Mouse (Mus musculus): ENCODE data around the gene Bcas3.

Bcas3 gene

DNA sequence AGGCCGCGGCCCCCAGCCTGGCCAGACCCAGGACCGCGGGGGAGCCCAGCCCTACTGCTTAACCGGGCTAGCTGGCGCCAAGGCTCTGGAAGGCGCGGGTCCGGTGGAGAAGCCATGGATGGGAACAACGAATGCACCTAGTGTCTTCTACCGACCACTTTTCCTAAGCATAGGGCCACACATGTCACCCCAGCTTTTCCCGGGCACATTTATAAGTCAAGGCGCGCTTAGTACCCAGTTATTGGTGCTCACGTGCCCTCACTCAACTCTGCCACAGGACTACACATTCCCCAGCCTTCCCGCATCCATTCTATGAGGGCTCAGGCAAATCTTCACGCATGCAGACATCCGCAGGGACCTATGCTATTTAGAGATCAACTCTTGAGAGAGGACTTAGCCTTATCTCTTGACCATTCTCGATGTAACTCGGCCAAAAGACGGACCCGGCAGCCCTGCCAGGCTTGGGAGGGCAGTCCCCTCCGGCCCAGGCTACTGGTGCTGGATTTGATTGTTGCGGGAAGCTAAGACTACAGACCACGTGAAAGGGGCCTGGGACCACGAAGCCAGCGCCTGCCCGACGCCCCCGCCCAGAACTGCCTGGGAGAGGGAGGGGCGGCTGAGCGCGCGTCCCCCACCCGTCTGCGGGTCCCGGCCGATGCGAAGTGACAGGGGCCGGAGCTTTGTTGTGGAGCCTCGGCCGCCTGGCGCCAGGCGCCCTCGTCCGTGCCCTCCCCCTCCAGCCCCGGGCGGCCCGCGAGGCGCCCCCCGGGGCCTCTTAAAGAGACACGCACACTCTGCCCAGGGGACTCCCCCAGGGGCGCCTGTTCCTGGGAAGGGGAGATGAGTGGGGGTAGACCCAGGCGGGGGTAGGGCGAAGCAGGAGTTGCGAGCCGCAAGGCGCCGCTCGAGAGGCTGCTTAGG, 476.8 kb downstream of the Bcas3 start:
- in situ Hi-C loops (cut with MboI, MseI): loop anchor here (5.0 to 10.0 kb wide), 3 partner anchors 58 to 1305 kb away; partner anchors contain the start of genes Lhx1 and Tbx4

DNA sequence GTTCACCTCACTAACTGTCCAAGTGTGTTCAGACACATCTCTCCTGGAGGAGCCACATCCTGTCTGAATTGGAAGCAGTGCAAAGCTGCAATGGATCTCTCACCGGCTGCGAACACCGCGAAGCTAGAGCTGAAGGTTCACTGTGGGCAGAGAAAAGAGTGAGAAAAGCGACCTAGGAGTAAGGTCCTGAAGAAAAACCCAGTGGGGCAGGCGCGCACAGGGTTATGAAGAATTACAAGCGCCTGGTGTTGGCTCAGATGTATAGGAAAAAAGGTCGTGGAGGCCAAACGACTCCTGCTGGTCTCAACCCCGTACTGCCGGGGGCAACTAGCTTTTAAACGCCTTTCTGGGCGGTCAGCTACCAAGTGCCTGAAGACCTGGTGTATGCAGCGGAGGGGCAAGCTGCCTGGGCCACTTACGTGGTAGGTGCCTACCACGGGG, 478.0 kb downstream of the Bcas3 start:
- in situ Hi-C loops (cut with MboI, MseI): no loop called here

DNA sequence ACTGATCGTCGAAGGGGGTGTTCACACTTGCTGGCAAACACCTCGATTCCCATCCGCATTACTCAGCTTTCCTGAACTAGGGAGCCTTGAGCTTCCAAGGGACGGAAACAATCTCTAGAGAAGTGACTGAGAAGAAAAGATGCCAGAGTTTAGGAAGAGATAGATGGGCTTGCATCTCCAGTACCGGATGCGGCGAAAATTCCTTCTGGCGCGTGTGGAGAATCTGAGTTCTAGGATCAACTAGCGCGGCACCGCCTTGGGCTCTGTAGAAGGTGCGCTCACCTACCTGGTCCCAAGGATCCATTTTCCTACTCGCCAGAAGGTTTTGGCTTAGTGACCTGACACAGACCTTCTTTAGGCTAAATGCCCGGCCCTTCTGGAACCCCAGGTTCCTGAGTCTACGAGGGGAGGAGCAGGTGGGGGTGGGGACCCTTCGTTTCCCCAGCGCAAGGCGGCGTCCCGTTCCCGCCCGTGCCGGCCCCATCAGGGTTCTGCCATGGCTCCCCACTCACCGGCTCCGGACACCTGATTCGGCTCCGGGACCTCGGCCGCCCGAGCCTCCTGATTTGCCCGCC, 478.8 kb downstream of the Bcas3 start:
- in situ Hi-C loops (cut with MboI, MseI): no loop called here

DNA sequence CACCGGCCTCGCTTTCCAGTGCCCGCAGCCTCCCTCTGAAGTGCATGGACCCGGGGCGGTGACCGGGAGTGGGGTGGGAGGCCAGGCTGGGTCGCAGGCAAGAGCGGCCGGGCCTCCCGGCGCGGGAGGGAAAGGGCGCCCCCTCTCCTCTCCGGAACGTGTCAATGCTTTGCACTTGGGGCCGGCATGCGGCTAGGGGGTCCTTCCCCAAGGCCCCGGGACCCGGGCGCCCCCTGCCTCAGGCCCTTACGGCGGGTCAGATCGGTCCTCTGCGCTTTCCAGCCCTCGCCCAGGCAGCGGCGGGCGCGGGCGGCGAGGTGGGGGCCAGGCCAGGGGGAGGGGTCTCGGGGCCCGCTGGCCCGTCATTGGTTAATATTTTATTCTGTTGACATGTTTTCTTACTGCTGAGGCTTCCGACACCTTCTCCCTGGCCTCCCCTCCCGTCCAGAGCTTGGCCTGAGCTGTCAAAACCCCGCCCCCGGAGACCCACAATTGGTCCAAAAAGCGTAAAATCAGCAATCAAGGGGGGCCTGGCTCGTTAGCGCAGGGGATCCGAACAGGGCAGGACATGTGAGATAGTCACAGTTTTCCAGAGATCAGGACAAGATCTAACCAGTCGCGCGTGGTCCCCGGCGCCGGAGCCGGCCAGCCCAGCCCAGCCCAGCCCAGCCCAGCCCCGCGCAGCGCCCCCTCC, 479.4 kb downstream of the Bcas3 start, which contains the start of gene Tbx2:
Gene Tbx2 (plus strand): TSS at position 321 of the 694 bp plus-strand sequence.
- in situ Hi-C loops (cut with MboI, MseI): no loop called here

- in situ Hi-C loops (cut with MboI, MseI): no loop called here
Observed at GRCm38 (mm10) chr11:85833081-85833521, 480.1 kb downstream of the Bcas3 start.

DNA sequence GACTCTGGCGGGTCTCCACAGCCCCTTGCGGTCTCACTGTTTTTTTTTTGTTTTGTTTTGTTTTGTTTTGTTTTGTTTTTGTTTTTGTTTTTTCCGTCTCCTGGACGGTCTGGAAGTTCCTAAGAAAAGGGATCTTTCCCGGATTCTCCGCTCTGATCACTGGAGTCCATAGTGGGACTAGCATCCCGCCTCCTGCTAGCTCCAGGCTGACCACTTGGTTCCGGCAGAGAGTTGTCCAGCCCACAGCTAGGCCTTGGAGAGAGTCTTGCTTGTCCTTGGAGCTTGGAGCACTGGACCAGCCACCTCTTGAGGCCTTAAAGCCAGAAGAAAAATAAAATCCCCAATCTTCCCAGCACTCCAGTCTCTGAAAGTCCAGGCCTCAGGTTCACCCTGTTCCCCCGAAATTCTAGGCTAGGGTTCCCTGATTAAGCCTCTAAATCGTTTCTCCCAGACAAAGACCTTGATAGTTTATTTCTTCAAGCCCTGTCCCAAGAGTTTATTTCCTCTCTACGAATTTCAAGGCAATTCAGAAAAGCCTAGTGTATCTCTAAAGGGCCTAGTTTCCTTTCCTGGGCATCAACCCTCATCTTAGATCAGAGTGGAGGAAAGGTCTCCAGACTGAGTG, 480.9 kb downstream of the Bcas3 start:
- in situ Hi-C loops (cut with MboI, MseI): no loop called here

DNA sequence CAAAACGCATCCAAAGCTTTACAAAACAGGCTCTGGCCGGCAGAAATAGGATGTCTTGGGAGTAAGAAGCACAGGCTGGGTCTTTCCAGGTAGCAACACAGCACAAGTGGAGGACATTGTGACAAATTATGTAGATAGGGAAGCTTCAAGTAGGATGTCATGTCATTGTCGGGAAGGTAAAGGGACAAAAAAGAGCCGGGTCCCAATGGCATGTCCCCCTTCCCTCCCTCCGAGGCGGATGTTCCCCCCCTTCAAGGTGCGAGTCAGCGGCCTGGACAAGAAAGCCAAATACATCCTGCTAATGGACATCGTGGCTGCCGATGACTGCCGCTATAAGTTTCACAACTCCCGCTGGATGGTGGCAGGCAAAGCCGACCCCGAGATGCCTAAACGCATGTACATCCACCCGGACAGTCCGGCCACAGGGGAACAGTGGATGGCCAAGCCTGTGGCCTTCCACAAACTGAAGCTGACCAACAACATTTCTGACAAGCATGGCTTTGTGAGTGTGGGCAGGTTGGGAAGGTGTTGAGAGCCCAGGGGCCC, 481.5 kb downstream of the Bcas3 start:
- in situ Hi-C loops (cut with MboI, MseI): no loop called here

DNA sequence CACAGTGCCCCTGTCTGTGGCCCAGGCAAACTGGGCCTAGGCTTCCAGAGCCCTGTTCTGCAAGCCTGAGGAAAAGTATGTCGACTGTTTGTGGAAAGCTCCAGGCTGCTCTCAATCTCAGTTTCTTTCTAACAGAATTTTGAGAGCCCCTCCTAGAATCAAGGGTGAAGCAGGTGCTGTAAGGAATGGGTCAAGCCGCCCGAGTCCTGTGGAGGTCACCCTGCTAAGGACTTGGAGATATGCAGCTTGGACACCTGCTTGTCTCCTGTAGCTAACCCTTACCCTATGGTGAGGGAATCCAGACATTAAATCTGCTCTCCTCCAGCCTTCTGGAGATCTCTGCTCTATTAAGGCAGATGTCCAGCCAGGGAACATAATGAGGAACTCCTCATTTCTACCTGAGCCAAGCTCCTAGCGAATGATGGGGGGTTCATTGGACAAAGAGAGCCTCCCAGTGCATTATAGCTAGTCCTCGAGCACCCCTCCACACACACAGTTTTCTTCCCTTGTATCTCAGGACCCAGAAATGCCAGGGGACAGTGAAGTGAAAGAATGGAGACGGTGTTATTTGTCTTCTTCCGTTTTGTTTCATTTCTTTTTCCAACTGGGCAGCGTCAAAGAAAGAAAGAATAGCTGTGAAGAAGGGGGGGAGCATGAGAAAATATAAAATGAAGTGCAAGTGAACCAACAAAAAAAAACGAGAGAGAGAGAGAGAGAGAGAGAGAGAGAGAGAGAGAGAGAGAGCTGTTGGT, 482.2 kb downstream of the Bcas3 start:
- in situ Hi-C loops (cut with MboI, MseI): no loop called here

DNA sequence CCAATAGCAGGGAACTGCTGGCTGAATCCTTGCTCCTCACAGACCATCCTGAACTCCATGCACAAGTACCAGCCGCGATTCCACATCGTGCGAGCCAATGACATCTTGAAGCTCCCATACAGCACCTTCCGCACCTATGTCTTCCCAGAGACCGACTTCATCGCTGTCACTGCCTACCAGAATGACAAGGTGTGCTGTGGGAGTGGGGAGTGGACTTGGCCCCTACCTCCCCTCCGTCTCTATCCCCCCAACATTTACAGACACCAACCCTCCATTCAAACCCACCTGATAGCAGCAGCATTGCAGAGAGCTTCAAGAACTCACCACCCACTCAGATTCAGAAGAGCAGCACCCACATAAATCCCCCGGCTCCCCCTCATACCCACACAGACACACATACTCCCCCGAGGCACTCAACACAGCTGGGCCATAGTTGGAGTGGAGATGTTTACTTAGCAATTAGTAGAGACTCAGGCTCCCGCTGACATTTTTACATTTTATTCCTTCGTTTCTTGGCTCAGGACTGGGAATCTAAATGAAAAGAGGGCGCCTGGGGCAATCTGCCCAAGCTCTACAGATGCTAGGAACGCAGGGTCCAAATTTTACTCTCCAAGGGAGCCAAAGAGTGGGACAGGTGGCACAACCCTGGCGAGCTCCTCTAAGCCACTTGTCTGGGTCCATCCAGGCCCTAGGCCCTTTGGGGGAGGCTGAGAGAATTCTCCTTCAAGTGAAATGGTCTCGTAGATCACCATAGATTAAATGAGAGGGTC, 483.0 kb downstream of the Bcas3 start:
- in situ Hi-C loops (cut with MboI, MseI): no loop called here

- in situ Hi-C loops (cut with MboI, MseI): no loop called here
Observed at GRCm38 (mm10) chr11:85836523-85837290, 483.7 kb downstream of the Bcas3 start.

GRCm38 (mm10) chr11:85837291-85837647, 484.3 kb downstream of the Bcas3 start:
- in situ Hi-C loops (cut with MboI, MseI): no loop called here

DNA sequence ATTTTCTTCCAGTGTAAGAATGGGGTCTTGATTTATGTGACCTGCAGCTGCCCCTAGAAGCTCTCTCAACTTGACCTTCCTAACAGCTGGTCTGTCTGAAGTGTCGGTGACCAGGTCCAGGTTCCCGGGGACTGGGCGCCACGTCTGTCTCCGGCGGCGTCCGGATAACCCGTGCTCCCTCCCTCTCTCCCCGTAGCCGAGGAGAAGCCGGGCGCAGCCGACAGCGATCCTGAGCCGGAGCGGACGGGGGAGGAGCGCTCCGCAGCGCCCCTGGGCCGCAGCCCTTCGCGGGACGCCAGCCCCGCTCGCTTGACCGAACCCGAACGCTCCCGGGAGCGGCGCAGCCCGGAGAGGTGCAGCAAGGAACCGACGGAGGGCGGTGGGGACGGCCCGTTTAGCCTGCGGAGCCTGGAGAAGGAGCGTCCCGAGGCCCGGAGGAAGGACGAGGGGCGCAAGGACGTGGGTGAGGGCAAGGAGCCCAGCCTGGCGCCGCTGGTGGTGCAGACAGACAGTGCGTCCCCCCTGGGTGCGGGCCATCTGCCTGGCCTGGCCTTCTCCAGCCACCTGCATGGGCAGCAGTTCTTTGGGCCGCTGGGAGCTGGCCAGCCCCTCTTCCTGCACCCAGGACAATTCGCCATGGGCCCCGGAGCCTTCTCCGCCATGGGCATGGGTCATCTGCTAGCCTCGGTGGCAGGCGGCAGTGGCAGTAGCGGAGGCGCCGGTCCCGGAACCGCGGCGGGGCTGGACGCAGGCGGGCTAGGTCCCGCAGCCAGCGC, 484.9 kb downstream of the Bcas3 start:
- in situ Hi-C loops (cut with MboI, MseI): no loop called here

DNA sequence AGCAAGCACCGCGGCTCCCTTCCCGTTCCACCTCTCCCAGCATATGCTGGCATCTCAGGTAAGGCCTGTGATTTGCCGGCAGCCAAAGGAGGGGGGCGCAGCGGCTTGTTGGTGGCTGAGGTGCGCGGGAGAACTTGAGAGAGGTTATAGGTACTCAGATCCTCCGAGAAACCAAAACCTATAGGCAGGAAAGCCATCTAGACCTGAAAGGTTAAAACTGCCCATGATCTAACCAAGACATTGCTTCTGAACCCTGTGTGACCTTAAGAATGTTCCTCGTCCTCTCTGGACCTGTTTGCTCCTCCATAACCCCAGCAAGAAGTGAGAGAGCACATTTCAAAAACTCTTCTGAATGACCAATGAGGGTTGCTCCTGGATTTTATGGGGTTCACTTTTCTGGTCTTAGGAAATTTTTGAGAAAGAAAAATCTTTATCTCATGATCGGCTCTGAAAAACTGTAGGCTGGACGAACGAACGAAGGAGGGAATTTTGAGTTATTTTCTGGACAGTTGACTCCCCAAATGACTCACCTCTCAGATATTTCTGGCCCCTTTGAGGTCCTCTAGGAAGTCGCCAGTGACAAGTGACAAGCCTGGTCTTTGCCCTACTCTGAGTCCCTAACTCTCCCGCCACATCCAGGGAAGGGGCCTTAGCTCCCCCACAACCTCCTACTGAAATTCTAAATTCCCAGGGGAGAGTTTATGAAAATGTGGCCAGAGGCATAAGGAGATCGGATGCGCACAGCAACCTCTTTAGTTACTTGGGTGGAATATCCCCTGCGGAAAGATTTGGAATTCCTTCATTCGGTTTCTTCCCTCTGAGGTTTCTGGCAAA, 485.7 kb downstream of the Bcas3 start:
- in situ Hi-C loops (cut with MboI, MseI): no loop called here

- in situ Hi-C loops (cut with MboI, MseI): no loop called here
Observed at GRCm38 (mm10) chr11:85839258-85840030, 486.5 kb downstream of the Bcas3 start.

DNA sequence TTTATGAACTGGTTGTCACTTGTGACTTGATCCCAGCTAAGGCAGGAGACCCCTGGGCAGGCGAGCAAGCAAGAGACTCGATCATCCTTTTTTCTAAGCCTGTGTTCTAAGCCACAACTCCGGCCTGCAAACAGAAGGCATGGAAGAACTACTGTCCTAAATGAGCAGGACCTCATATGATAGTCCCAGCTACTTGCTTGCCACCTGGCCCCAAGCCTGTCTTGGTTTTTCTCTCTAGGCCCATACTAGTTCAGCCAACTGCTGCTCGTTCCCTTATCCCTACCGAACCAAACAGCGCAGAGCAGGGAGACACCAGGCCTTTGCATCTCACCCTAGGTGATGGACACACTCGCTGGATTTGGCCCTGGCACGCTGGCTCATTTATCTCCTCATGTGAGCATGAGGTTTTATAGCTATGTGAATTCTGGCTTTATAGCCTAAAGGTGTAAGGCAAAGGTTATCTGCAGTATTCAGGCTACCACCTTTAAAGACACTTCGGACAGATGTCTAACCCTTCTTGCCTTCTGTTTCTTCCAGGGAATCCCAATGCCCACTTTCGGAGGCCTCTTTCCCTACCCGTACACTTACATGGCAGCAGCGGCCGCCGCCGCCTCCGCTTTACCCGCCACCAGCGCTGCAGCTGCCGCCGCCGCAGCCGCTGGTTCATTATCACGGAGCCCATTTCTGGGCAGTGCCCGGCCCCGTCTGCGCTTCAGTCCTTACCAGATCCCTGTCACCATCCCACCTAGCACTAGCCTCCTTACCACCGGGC, 487.2 kb downstream of the Bcas3 start:
- in situ Hi-C loops (cut with MboI, MseI): no loop called here

DNA sequence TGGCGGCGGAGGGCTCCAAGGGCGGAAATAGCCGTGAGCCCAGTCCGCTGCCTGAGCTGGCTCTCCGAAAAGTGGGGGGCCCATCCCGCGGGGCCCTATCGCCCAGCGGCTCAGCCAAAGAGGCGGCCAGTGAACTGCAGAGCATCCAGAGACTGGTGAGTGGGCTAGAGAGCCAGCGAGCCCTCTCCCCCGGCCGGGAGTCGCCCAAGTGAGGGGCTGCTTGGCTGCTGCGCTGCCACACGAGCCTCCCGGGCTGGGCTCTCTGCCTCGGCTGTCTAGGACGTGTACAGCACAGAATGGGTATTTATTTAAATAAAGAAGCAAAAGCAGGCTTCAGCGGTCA, 487.8 kb downstream of the Bcas3 start:
- in situ Hi-C loops (cut with MboI, MseI): no loop called here

All from T-helper 1 cell (primary cell).